Mouse (Mus musculus) limb, embryonic 12.5 days (tissue): ENCODE measurements around the gene Hist1h2br. TPM values are rescaled to one million over a fixed set of nuclear protein-coding genes. Genes with fewer than 3 reads are reported as not detected.
A peak's percentile ranks its signal among the peaks of the same experiment; 100 is the strongest.
"Not testable (repeated sequence)": the region's sequence is repeated elsewhere in the genome, so short reads cannot be mapped to it uniquely, and the experiment has no call there.

Experiments
- ATAC-seq: fragments of 200-750 bp; cut with Nextera tagmentation; 2 replicates; pipeline ENCODE4 v1.8.0; 2017; ENCODE audit warnings: low read depth, moderate TSS enrichment; ENCODE audit not compliant: insufficient number of reproducible peaks, insufficient read depth, low FRiP score, low TSS enrichment
- H3K27ac ChIP-seq: fragments of 300-500 bp; sonication (generic); 2 replicates; pipeline ENCODE4 v1.5.1; 2016; ENCODE audit warnings: mild to moderate bottlenecking, moderate library complexity
- H3K27me3 ChIP-seq: fragments of 300-500 bp; sonication (generic); 2 replicates; pipeline ENCODE4 v1.6.1; 2016; ENCODE audit warnings: mild to moderate bottlenecking, moderate library complexity
- H3K36me3 ChIP-seq: fragments of 300-500 bp; sonication (generic); 2 replicates; pipeline ENCODE4 v1.6.1; 2016; ENCODE audit warnings: mild to moderate bottlenecking, moderate library complexity
- H3K4me1 ChIP-seq: fragments of 300-500 bp; sonication (generic); replicated peaks from 2 replicates; pipeline ENCODE4 v1.6.1; 2016
- H3K4me2 ChIP-seq: fragments of 300-500 bp; sonication (generic); 2 replicates; pipeline ENCODE4 v1.6.1; 2016; ENCODE audit warnings: mild to moderate bottlenecking, moderate library complexity
- H3K4me3 ChIP-seq: fragments of 300-500 bp; sonication (generic); replicated peaks from 2 replicates; pipeline ENCODE4 v1.5.1; 2016; ENCODE audit warnings: mild to moderate bottlenecking
- H3K9ac ChIP-seq: fragments of 300-500 bp; sonication (generic); replicated peaks from 2 replicates; pipeline ENCODE4 v1.6.1; 2016; ENCODE audit warnings: mild to moderate bottlenecking, moderate library complexity
- H3K9me3 ChIP-seq: fragments of 300-500 bp; sonication (generic); 2 replicates; pipeline ENCODE4 v1.6.1; 2016; ENCODE audit warnings: mild to moderate bottlenecking, moderate library complexity
- WGBS: fragments of 180-500 bp; shearing (Covaris S2); methylation state at CpG from one replicate; pipeline ENCODE4 v1.1.7; 2016; 5-methylcytosine and 5-hydroxymethylcytosine counted together
- polyA plus RNA-seq: library from polyadenylated mRNA; unstranded; fragments of >200 nt; fragmentation: Nextera tagmentation; extraction: Ambion mirVana; gene quantifications from 2 replicates; pipeline ENCODE4 v1.2.1, GENCODE M21; 2016

Gene Hist1h2br
- 38.6 and 46.0 TPM in 2 replicates for polyA plus RNA-seq

GRCm38 (mm10) chr13:21833461-21833860 is at the start of gene Hist1h2br, which contains the start of gene Hist1h2ap:
Gene Hist1h2br, plus strand, starts transcription at chr13:21833743.
Gene Hist1h2ap, minus strand, starts transcription at chr13:21833507.
- not testable (repeated sequence) for H3K4me2 ChIP-seq, H3K4me1 ChIP-seq, H3K27me3 ChIP-seq, H3K9ac ChIP-seq, H3K4me3 ChIP-seq, H3K9me3 ChIP-seq, H3K36me3 ChIP-seq, H3K27ac ChIP-seq
- no CpG with 5 or more reads among the region's 24 CpGs for WGBS
- peak; percentile 95 for ATAC-seq

DNA sequence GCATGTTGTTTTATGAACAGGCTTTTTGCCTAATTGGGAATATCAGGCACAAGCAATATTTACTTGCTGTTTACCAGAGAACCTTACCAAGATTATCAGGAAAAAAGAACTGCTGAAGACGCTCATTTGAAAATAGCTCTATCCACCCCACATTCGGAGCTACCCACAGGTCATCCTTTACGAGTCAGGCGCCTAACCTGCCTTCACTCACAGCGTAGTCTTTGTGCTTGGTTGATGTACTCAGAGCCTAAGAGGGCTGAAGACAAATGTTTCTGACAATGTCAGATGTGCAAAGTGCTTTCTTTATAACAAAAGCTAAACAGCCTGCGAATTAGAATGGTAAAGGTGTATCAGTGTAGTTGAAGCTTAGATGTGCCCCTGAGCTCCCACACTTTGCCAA is 49.2 kb upstream of the Hist1h2br start:
- Histone ChIP-seq H3K9me3 (no peaks in the 10 kb centered on the region), H3K4me3 (peak overlapping the region; percentile 44; the same call in 1 of the 2 replicates), H3K4me2 (peak overlapping the region; percentile 65), H3K4me1 (peaks cover 44% of the 10 kb centered on the region), H3K27ac (peak overlapping the region; percentile 92), H3K9ac (peak overlapping the region; percentile 53), H3K27me3 (no peaks in the 10 kb centered on the region), H3K36me3 (no peaks in the 10 kb centered on the region)
- ATAC-seq = no peak
- 26% methylated on average over 6 of the region's 6 CpGs for WGBS

DNA sequence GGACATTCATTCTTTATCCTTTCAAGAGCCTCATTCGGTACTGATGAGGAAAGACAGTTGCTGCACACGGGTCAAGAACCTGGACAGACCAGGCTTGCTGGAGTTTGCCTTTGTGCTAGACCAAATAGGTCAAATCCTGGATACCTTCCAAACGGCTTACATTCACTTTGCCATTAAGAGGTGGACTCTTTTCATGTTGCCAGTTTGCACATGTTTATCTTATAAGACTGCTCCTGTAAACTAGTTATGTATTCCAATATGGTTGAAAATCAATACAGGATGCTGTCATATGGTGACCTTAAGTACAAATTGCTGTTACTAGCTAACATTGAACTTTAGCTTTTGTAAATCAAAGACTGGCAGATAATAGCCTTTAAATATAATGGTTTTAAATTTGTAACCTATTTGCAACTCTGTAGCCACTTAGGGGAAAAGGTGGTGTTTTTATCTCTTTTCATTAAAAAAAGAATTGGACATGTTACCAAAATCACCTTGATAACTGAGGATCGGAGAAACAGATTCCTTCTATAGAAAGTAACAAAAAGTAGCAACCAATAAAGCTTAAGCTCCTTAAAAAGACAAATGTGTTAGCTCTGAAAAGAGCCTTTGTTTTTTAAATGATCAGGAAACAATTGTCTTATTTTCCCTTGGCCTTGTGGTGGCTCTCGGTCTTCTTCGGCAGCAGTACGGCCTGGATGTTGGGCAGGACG is 47.2 kb upstream of the Hist1h2br start:
- Histone ChIP-seq H3K27me3 (no peaks in the 10 kb centered on the region), H3K9me3 (no peaks in the 10 kb centered on the region), H3K36me3 (no peaks in the 10 kb centered on the region), H3K27ac (peak overlapping the region; percentile 93), H3K4me1 (peaks cover 38% of the 10 kb centered on the region), H3K4me3 (peak overlapping the region; percentile 35), H3K4me2 (peak overlapping the region; percentile 51), H3K9ac (peak overlapping the region; percentile 52)
- ATAC-seq = no peak
- WGBS = 6% methylated on average over 8 of the region's 8 CpGs

DNA sequence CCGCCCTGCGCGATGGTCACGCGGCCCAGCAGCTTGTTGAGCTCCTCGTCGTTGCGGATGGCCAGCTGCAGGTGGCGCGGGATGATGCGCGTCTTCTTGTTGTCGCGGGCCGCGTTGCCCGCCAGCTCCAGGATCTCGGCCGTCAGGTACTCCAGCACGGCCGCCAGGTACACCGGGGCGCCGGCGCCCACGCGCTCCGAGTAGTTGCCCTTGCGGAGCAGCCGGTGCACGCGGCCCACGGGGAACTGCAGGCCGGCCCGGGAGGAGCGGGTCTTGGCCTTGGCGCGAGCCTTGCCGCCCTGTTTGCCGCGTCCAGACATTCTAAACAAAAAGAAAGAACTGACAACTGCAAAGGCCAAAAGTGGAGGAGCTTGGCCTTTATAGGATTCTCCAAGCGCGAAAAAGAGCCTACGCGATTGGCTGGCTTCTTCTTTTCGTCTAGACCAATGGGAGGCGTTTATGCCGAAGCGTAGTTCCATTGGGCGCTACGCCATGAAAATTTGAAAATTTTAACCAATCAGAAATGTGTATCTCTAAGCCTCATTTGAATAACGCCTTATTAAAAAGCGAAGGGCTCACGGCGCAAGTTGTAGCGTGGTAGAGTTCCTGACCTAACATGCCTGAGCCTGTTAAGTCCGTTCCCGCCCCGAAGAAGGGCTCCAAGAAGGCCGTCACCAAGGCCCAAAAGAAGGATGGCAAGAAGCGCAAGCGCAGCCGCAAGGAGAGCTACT is 46.5 kb upstream of the Hist1h2br start, which contains the start of the genes Hist1h2an and Hist1h2bp:
TSS of gene Hist1h2an (minus strand) at position 320 of the 731 bp plus-strand sequence.
TSS of gene Hist1h2bp (plus strand) at position 563 of the 731 bp plus-strand sequence.
- Histone ChIP-seq H3K4me3 (peak within 1 kb of the TSS; percentile 35), H3K4me2 (peak within 1 kb of the TSS; percentile 51), H3K4me1 (peaks cover 37% of the 10 kb centered on the region), H3K27ac (peak within 1 kb of the TSS; percentile 93), H3K9ac (peak within 1 kb of the TSS; percentile 52)
- not testable (repeated sequence) for H3K36me3 ChIP-seq, H3K27me3 ChIP-seq, H3K9me3 ChIP-seq
- ATAC-seq = peak; percentile 96
- WGBS = 1% methylated on average over 41 of the region's 63 CpGs

- H3K36me3 ChIP-seq = no peaks in the 10 kb centered on the region
- H3K9me3 ChIP-seq = no peaks in the 10 kb centered on the region
- no peak for ATAC-seq
- H3K4me3 ChIP-seq = peak overlapping the region; percentile 35
- H3K27me3 ChIP-seq = no peaks in the 10 kb centered on the region
- H3K4me1 ChIP-seq = peaks cover 32% of the 10 kb centered on the region
- H3K9ac ChIP-seq = peak overlapping the region; percentile 5
- WGBS = 15% methylated on average over 17 of the region's 21 CpGs
- peak overlapping the region; percentile 90 for H3K27ac ChIP-seq
- H3K4me2 ChIP-seq = peak overlapping the region; percentile 51
Observed at GRCm38 (mm10) chr13:21787760-21788593, 45.6 kb upstream of the Hist1h2br start.

GRCm38 (mm10) chr13:21789925-21790324 is 43.6 kb upstream of the Hist1h2br start:
- Histone ChIP-seq H3K36me3 (no peaks in the 10 kb centered on the region), H3K27ac (0 out of 2 replicates have a peak overlapping the region, but pooled peaks have one; percentile 7), H3K4me1 (peaks cover 23% of the 10 kb centered on the region), H3K4me2 (no peak overlapping the region), H3K4me3 (no peak overlapping the region), H3K9me3 (no peaks in the 10 kb centered on the region), H3K9ac (no peak overlapping the region), H3K27me3 (no peaks in the 10 kb centered on the region)
- ATAC-seq = no peak
- 57% methylated on average over 6 of the region's 6 CpGs for WGBS

GRCm38 (mm10) chr13:21790601-21791283 is 42.8 kb upstream of the Hist1h2br start:
- Histone ChIP-seq H3K27me3 (no peaks in the 10 kb centered on the region), H3K27ac (peak overlapping the region; percentile 46), H3K4me1 (peaks cover 19% of the 10 kb centered on the region), H3K36me3 (no peaks in the 10 kb centered on the region), H3K9ac (no peak overlapping the region), H3K9me3 (no peaks in the 10 kb centered on the region), H3K4me3 (0 out of 2 replicates have a peak overlapping the region, but pooled peaks have one; percentile 12), H3K4me2 (peak overlapping the region; percentile 46)
- ATAC-seq = no peak
- WGBS = 12% methylated on average over 18 of the region's 18 CpGs

- Histone ChIP-seq H3K4me2 (no peak overlapping the region), H3K36me3 (no peaks in the 10 kb centered on the region), H3K27ac (no peak overlapping the region), H3K9ac (no peak overlapping the region), H3K4me3 (no peak overlapping the region), H3K27me3 (no peaks in the 10 kb centered on the region), H3K4me1 (0 out of 2 replicates have a peak, but pooled peaks cover 4% of the 10 kb centered on the region), H3K9me3 (no peaks in the 10 kb centered on the region)
- no peak for ATAC-seq
- 94% methylated on average over 7 of the region's 7 CpGs for WGBS
Observed at GRCm38 (mm10) chr13:21795584-21795983, 38.0 kb upstream of the Hist1h2br start.

- H3K27me3 ChIP-seq, H3K4me3 ChIP-seq, ATAC-seq, H3K9ac ChIP-seq, H3K36me3 ChIP-seq, H3K27ac ChIP-seq, H3K4me2 ChIP-seq, H3K9me3 ChIP-seq, H3K4me1 ChIP-seq: not testable (repeated sequence)
Observed at GRCm38 (mm10) chr13:21797163-21797562, 36.4 kb upstream of the Hist1h2br start.

- not testable (repeated sequence) for H3K4me1 ChIP-seq, H3K9ac ChIP-seq, H3K27me3 ChIP-seq, H3K27ac ChIP-seq, H3K36me3 ChIP-seq, H3K9me3 ChIP-seq, H3K4me2 ChIP-seq, H3K4me3 ChIP-seq
- ATAC-seq = peak; percentile 75
- no CpG with 5 or more reads among the region's 4 CpGs for WGBS
Observed at GRCm38 (mm10) chr13:21803058-21803457, 30.5 kb upstream of the Hist1h2br start.
